Mouse (Mus musculus): ENCODE data around the gene Gbp4. TPM values are rescaled to one million over a fixed set of nuclear protein-coding genes. Genes with fewer than 3 reads are reported as not detected.
"Not testable (repeated sequence)": the region's sequence is repeated elsewhere in the genome, so short reads cannot be mapped to it uniquely, and the experiment has no call there.

Gene Gbp4
- polyA plus RNA-seq (2015; fragmentation: Nextera tagmentation; extraction: Ambion mirVana) = 0.24 and 0.79 TPM in 2 replicates

GRCm38 (mm10) chr5:105139409-105140088 is at the start of gene Gbp4, which contains the start of the genes Gbp9 and Gbp8:
TSS of gene Gbp4 (minus strand) at chr5:105139586.
TSS of gene Gbp9 (minus strand) at chr5:105139539.
TSS of gene Gbp8 (minus strand) at chr5:105139540.
- not testable (repeated sequence) for H3K36me3 ChIP-seq; H3K4me3 ChIP-seq; H3K4me1 ChIP-seq; H3K9me3 ChIP-seq; ATAC-seq (ENCODE audit: insufficient number of reproducible peaks, low FRiP score, low TSS enrichment, low read depth); H3K27me3 ChIP-seq; H3K9ac ChIP-seq; H3K4me2 ChIP-seq; H3K27ac ChIP-seq
- 20% methylated on average over 2 of the region's 2 CpGs for WGBS

GRCm38 (mm10) chr5:105181446-105181845 is 42.1 kb upstream of the Gbp4 start:
- Histone ChIP-seq H3K36me3 (no peaks in the 10 kb centered on the region), H3K27ac (no peak overlapping the region), H3K9ac (no peak overlapping the region), H3K4me3 (no peak overlapping the region), H3K9me3 (no peaks in the 10 kb centered on the region), H3K4me1 (no peaks in the 10 kb centered on the region), H3K27me3 (no peaks in the 10 kb centered on the region), H3K4me2 (no peak overlapping the region)
- no peak for ATAC-seq (ENCODE audit: insufficient number of reproducible peaks, low FRiP score, low TSS enrichment, low read depth)

- no peak for ATAC-seq (ENCODE audit: insufficient number of reproducible peaks, low FRiP score, low TSS enrichment, low read depth)
- 81% methylated on average over 5 of the region's 5 CpGs for WGBS
Observed at GRCm38 (mm10) chr5:105156582-105156981, 17.2 kb upstream of the Gbp4 start.

GRCm38 (mm10) chr5:105154049-105154448 is 14.7 kb upstream of the Gbp4 start:
- no peaks in the 10 kb centered on the region for H3K4me1 ChIP-seq
- no peak overlapping the region for H3K9ac ChIP-seq
- no peaks in the 10 kb centered on the region for H3K27me3 ChIP-seq
- ATAC-seq (ENCODE audit: insufficient number of reproducible peaks, low FRiP score, low TSS enrichment, low read depth) = no peak
- H3K9me3 ChIP-seq = no peaks in the 10 kb centered on the region
- H3K4me2 ChIP-seq = no peak overlapping the region
- no peak overlapping the region for H3K27ac ChIP-seq
- H3K36me3 ChIP-seq = no peaks in the 10 kb centered on the region
- no peak overlapping the region for H3K4me3 ChIP-seq

More at GRCm38 (mm10) chr5:105156582-105156981, 17.2 kb upstream of the Gbp4 start:
- no peaks in the 10 kb centered on the region for H3K9me3 ChIP-seq
- no peaks in the 10 kb centered on the region for H3K27me3 ChIP-seq
- no peak overlapping the region for H3K4me3 ChIP-seq
- no peak overlapping the region for H3K4me2 ChIP-seq
- no peak overlapping the region for H3K9ac ChIP-seq
- H3K4me1 ChIP-seq = no peaks in the 10 kb centered on the region
- H3K36me3 ChIP-seq = no peaks in the 10 kb centered on the region
- H3K27ac ChIP-seq = no peak overlapping the region

- not testable (repeated sequence) for H3K4me3 ChIP-seq; H3K36me3 ChIP-seq; H3K9ac ChIP-seq; H3K4me1 ChIP-seq; H3K9me3 ChIP-seq; ATAC-seq (ENCODE audit: insufficient number of reproducible peaks, low FRiP score, low TSS enrichment, low read depth); H3K4me2 ChIP-seq; H3K27me3 ChIP-seq; H3K27ac ChIP-seq
- 64% methylated on average over 2 of the region's 2 CpGs for WGBS
Observed at GRCm38 (mm10) chr5:105148062-105148461, 8.7 kb upstream of the Gbp4 start.

GRCm38 (mm10) chr5:105146447-105146846 is 7.1 kb upstream of the Gbp4 start:
- ATAC-seq (ENCODE audit: insufficient number of reproducible peaks, low FRiP score, low TSS enrichment, low read depth) = no peak
- no peak overlapping the region for H3K27ac ChIP-seq

GRCm38 (mm10) chr5:105145731-105146130 is 6.3 kb upstream of the Gbp4 start:
- not testable (repeated sequence) for H3K9ac ChIP-seq; H3K27me3 ChIP-seq; H3K36me3 ChIP-seq; H3K4me1 ChIP-seq; ATAC-seq (ENCODE audit: insufficient number of reproducible peaks, low FRiP score, low TSS enrichment, low read depth); H3K4me2 ChIP-seq; H3K27ac ChIP-seq; H3K9me3 ChIP-seq; H3K4me3 ChIP-seq
- 49% methylated on average over 3 of the region's 3 CpGs for WGBS

More at GRCm38 (mm10) chr5:105146447-105146846, 7.1 kb upstream of the Gbp4 start:
- H3K27me3 ChIP-seq = no peaks in the 10 kb centered on the region
- no peaks in the 10 kb centered on the region for H3K9me3 ChIP-seq
- H3K4me1 ChIP-seq = no peaks in the 10 kb centered on the region
- no peaks in the 10 kb centered on the region for H3K36me3 ChIP-seq
- H3K4me2 ChIP-seq = no peak overlapping the region
- no peak overlapping the region for H3K4me3 ChIP-seq
- no peak overlapping the region for H3K9ac ChIP-seq

- 60% methylated on average over 2 of the region's 2 CpGs for WGBS
- H3K36me3 ChIP-seq = not testable (repeated sequence)
Observed at GRCm38 (mm10) chr5:105140089-105140810, 864 bp upstream of the Gbp4 start.

GRCm38 (mm10) chr5:105138906-105139305 is 480 bp downstream of the Gbp4 start:
- 72% methylated on average over 1 of the region's 1 CpGs for WGBS
- no peak overlapping the region for H3K4me2 ChIP-seq
- H3K36me3 ChIP-seq = no peaks in the 10 kb centered on the region
- no peak overlapping the region for H3K9ac ChIP-seq
- no peak overlapping the region for H3K4me3 ChIP-seq
- H3K27ac ChIP-seq = no peak overlapping the region
- no peaks in the 10 kb centered on the region for H3K27me3 ChIP-seq
- no peaks in the 10 kb centered on the region for H3K4me1 ChIP-seq
- no peak for ATAC-seq (ENCODE audit: insufficient number of reproducible peaks, low FRiP score, low TSS enrichment, low read depth)
- no peaks in the 10 kb centered on the region for H3K9me3 ChIP-seq

More at GRCm38 (mm10) chr5:105140089-105140810, 864 bp upstream of the Gbp4 start:
- ATAC-seq (ENCODE audit: insufficient number of reproducible peaks, low FRiP score, low TSS enrichment, low read depth); H3K4me3 ChIP-seq; H3K4me1 ChIP-seq; H3K27me3 ChIP-seq; H3K9me3 ChIP-seq; H3K9ac ChIP-seq; H3K27ac ChIP-seq; H3K4me2 ChIP-seq: not testable (repeated sequence)

GRCm38 (mm10) chr5:105136706-105137304 is 2.6 kb downstream of the Gbp4 start:
- H3K4me2 ChIP-seq; ATAC-seq (ENCODE audit: insufficient number of reproducible peaks, low FRiP score, low TSS enrichment, low read depth); H3K36me3 ChIP-seq; H3K9ac ChIP-seq; H3K27ac ChIP-seq; H3K9me3 ChIP-seq; H3K4me3 ChIP-seq; H3K27me3 ChIP-seq; H3K4me1 ChIP-seq: not testable (repeated sequence)
- WGBS = 75% methylated on average over 3 of the region's 3 CpGs

GRCm38 (mm10) chr5:105121731-105122130 is 17.7 kb downstream of the Gbp4 start:
- not testable (repeated sequence) for H3K4me3 ChIP-seq; H3K4me2 ChIP-seq; H3K36me3 ChIP-seq; H3K9ac ChIP-seq; H3K9me3 ChIP-seq; H3K27ac ChIP-seq; H3K27me3 ChIP-seq; H3K4me1 ChIP-seq; ATAC-seq (ENCODE audit: insufficient number of reproducible peaks, low FRiP score, low TSS enrichment, low read depth)
- WGBS = 79% methylated on average over 6 of the region's 6 CpGs

- H3K9ac ChIP-seq = no peak overlapping the region
- H3K27me3 ChIP-seq = no peaks in the 10 kb centered on the region
- H3K4me1 ChIP-seq = no peaks in the 10 kb centered on the region
- no peak overlapping the region for H3K27ac ChIP-seq
- H3K4me3 ChIP-seq = no peak overlapping the region
- no peak overlapping the region for H3K4me2 ChIP-seq
- WGBS = 82% methylated on average over 2 of the region's 2 CpGs
- no peaks in the 10 kb centered on the region for H3K9me3 ChIP-seq
- no peak for ATAC-seq (ENCODE audit: insufficient number of reproducible peaks, low FRiP score, low TSS enrichment, low read depth)
- H3K36me3 ChIP-seq = no peaks in the 10 kb centered on the region
Observed at GRCm38 (mm10) chr5:105115740-105116139, 23.6 kb downstream of the Gbp4 start.

All from limb, embryonic 15.5 days (tissue).